Mouse (Mus musculus) lung, adult 2 months (tissue): ENCODE results near the gene Ikzf1.

Source experiments
- CTCF ChIP-seq: fragments of 200-500 bp; IDR thresholded peaks from 2 replicates; pipeline ENCODE4 v1.5.1; 2011; ENCODE audit warnings: mild to moderate bottlenecking, low read length, control low read depth; ENCODE audit not compliant: insufficient read depth
- POLR2A ChIP-seq: fragments of 200-500 bp; IDR thresholded peaks from 2 replicates; pipeline ENCODE4 v1.6.1; 2011; ENCODE audit warnings: low read depth, mild to moderate bottlenecking, control low read depth, low read length, borderline replicate concordance; ENCODE audit errors: extremely low read depth

DNA sequence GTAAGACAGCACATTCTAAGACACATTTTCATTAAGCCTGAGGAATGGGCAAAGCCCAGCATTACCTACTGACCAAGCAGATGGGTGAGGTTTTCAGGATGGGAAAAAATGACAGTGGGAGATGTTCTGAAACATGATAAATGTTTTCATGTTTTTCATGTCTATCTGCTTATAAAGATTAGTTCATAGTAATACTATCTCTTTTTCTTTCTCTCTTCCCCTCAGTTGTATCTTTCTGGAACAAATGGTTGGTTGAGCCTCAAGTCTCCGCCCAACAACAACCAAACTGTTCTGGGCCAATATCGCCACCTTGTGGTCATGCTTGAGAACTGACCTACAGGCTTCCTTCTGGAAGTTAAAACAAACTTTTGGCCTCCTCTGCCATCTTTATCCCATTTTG lies 57.8 kb downstream of the Ikzf1 start:
- TF ChIP-seq CTCF (peak; percentile 53), POLR2A (no peak)
